Mouse (Mus musculus): ENCODE measurements around the gene 2310079G19Rik. TPM values are rescaled to one million over a fixed set of nuclear protein-coding genes. Genes with fewer than 3 reads are reported as not detected.

The 2310079G19Rik gene
- polyA plus RNA-seq (2016; fragmentation: Nextera tagmentation; extraction: Ambion mirVana): not detected in 2 replicates

GRCm38 (mm10) chr16:88627566-88627965 lies at the start of gene 2310079G19Rik:
2310079G19Rik (minus strand) TSS chr16:88627666.
- Histone ChIP-seq H3K36me3 (no peaks in the 10 kb centered on the region), H3K9me3 (replicated peaks) (no peaks in the 10 kb centered on the region), H3K27me3 (ENCODE audit: low read depth, poor library complexity, severe bottlenecking) (no peaks in the 10 kb centered on the region), H3K4me1 (no peaks in the 10 kb centered on the region), H3K27ac (replicated peaks) (no peak within 1 kb of the TSS), H3K4me3 (no peak within 1 kb of the TSS)
- DNase-seq (ENCODE audit: low spot score): no peak
- WGBS: 92% methylated on average over 4 of the region's 4 CpGs

- 92% methylated on average over 4 of the region's 4 CpGs for WGBS
- no peaks in the 10 kb centered on the region for H3K36me3 ChIP-seq
- H3K4me3 ChIP-seq: no peak within 1 kb of the TSS
- H3K27me3 ChIP-seq (ENCODE audit: low read depth, poor library complexity, severe bottlenecking): no peaks in the 10 kb centered on the region
- H3K4me1 ChIP-seq: no peaks in the 10 kb centered on the region
- H3K27ac ChIP-seq (replicated peaks): no peak within 1 kb of the TSS
- DNase-seq (ENCODE audit: low spot score): no peak
- H3K9me3 ChIP-seq (replicated peaks): no peaks in the 10 kb centered on the region
Observed at GRCm38 (mm10) chr16:88671571-88671970, 44.1 kb upstream of the 2310079G19Rik start, which contains the start of gene Krtap27-1. Krtap27-1 (minus strand) TSS chr16:88671671.

GRCm38 (mm10) chr16:88657426-88657825 lies 30.0 kb upstream of the 2310079G19Rik start:
- H3K27me3 ChIP-seq (ENCODE audit: low read depth, poor library complexity, severe bottlenecking): no peaks in the 10 kb centered on the region
- H3K4me1 ChIP-seq: no peaks in the 10 kb centered on the region
- no peaks in the 10 kb centered on the region for H3K9me3 ChIP-seq (replicated peaks)
- H3K27ac ChIP-seq (replicated peaks): no peak overlapping the region
- DNase-seq (ENCODE audit: low spot score): no peak
- no peaks in the 10 kb centered on the region for H3K36me3 ChIP-seq
- H3K4me3 ChIP-seq: no peak overlapping the region
- 59% methylated on average over 1 of the region's 1 CpGs for WGBS

- 78% methylated on average over 2 of the region's 2 CpGs for WGBS
- no peak for DNase-seq (ENCODE audit: low spot score)
- Histone ChIP-seq H3K4me3 (no peak overlapping the region), H3K4me1 (no peaks in the 10 kb centered on the region), H3K27me3 (ENCODE audit: low read depth, poor library complexity, severe bottlenecking) (no peaks in the 10 kb centered on the region), H3K36me3 (no peaks in the 10 kb centered on the region), H3K9me3 (replicated peaks) (no peaks in the 10 kb centered on the region), H3K27ac (replicated peaks) (no peak overlapping the region)
Observed at GRCm38 (mm10) chr16:88651952-88652351, 24.5 kb upstream of the 2310079G19Rik start.

GRCm38 (mm10) chr16:88651082-88651481 lies 23.6 kb upstream of the 2310079G19Rik start:
- H3K4me1 ChIP-seq: no peaks in the 10 kb centered on the region
- H3K9me3 ChIP-seq (replicated peaks): no peaks in the 10 kb centered on the region
- no peaks in the 10 kb centered on the region for H3K36me3 ChIP-seq
- no peak overlapping the region for H3K27ac ChIP-seq (replicated peaks)
- no peak overlapping the region for H3K4me3 ChIP-seq
- 89% methylated on average over 1 of the region's 1 CpGs for WGBS
- H3K27me3 ChIP-seq (ENCODE audit: low read depth, poor library complexity, severe bottlenecking): no peaks in the 10 kb centered on the region
- DNase-seq (ENCODE audit: low spot score): no peak

GRCm38 (mm10) chr16:88647358-88647846 lies 19.9 kb upstream of the 2310079G19Rik start, which contains the start of gene Krtap26-1:
Krtap26-1 (minus strand) TSS chr16:88647796.
- no peaks in the 10 kb centered on the region for H3K27me3 ChIP-seq (ENCODE audit: low read depth, poor library complexity, severe bottlenecking)
- H3K4me1 ChIP-seq: no peaks in the 10 kb centered on the region
- H3K36me3 ChIP-seq: no peaks in the 10 kb centered on the region
- WGBS: 86% methylated on average over 10 of the region's 10 CpGs
- H3K27ac ChIP-seq (replicated peaks): no peak within 1 kb of the TSS
- no peaks in the 10 kb centered on the region for H3K9me3 ChIP-seq (replicated peaks)
- no peak for DNase-seq (ENCODE audit: low spot score)
- H3K4me3 ChIP-seq: no peak within 1 kb of the TSS

GRCm38 (mm10) chr16:88646366-88647111 lies 19.1 kb upstream of the 2310079G19Rik start:
- no peak for DNase-seq (ENCODE audit: low spot score)
- H3K27me3 ChIP-seq (ENCODE audit: low read depth, poor library complexity, severe bottlenecking): no peaks in the 10 kb centered on the region
- WGBS: 89% methylated on average over 8 of the region's 8 CpGs
- H3K4me3 ChIP-seq: no peak overlapping the region
- H3K36me3 ChIP-seq: no peaks in the 10 kb centered on the region
- H3K4me1 ChIP-seq: no peaks in the 10 kb centered on the region
- no peaks in the 10 kb centered on the region for H3K9me3 ChIP-seq (replicated peaks)
- no peak overlapping the region for H3K27ac ChIP-seq (replicated peaks)

- no peaks in the 10 kb centered on the region for H3K36me3 ChIP-seq
- no peak overlapping the region for H3K27ac ChIP-seq (replicated peaks)
- no peak overlapping the region for H3K4me3 ChIP-seq
- no peaks in the 10 kb centered on the region for H3K27me3 ChIP-seq (ENCODE audit: low read depth, poor library complexity, severe bottlenecking)
- no peak for DNase-seq (ENCODE audit: low spot score)
- H3K4me1 ChIP-seq: no peaks in the 10 kb centered on the region
- WGBS: 90% methylated on average over 3 of the region's 3 CpGs
- H3K9me3 ChIP-seq (replicated peaks): no peaks in the 10 kb centered on the region
Observed at GRCm38 (mm10) chr16:88640053-88640452, 12.6 kb upstream of the 2310079G19Rik start.

GRCm38 (mm10) chr16:88635142-88635541 lies 7.7 kb upstream of the 2310079G19Rik start:
- H3K4me1 ChIP-seq: no peaks in the 10 kb centered on the region
- no peaks in the 10 kb centered on the region for H3K36me3 ChIP-seq
- no peak overlapping the region for H3K27ac ChIP-seq (replicated peaks)
- no peak overlapping the region for H3K4me3 ChIP-seq
- H3K9me3 ChIP-seq (replicated peaks): no peaks in the 10 kb centered on the region
- DNase-seq (ENCODE audit: low spot score): no peak
- H3K27me3 ChIP-seq (ENCODE audit: low read depth, poor library complexity, severe bottlenecking): no peaks in the 10 kb centered on the region
- 81% methylated on average over 4 of the region's 4 CpGs for WGBS

GRCm38 (mm10) chr16:88631474-88631873 lies 4.0 kb upstream of the 2310079G19Rik start:
- Histone ChIP-seq H3K4me3 (no peak overlapping the region), H3K27me3 (ENCODE audit: low read depth, poor library complexity, severe bottlenecking) (no peaks in the 10 kb centered on the region), H3K36me3 (no peaks in the 10 kb centered on the region), H3K27ac (replicated peaks) (no peak overlapping the region), H3K9me3 (replicated peaks) (no peaks in the 10 kb centered on the region), H3K4me1 (no peaks in the 10 kb centered on the region)
- 82% methylated on average over 4 of the region's 4 CpGs for WGBS
- no peak for DNase-seq (ENCODE audit: low spot score)

- no peak for DNase-seq (ENCODE audit: low spot score)
- H3K27ac ChIP-seq (replicated peaks): no peak overlapping the region
- peaks cover 5% of the 10 kb centered on the region for H3K4me1 ChIP-seq
- H3K27me3 ChIP-seq (ENCODE audit: low read depth, poor library complexity, severe bottlenecking): no peaks in the 10 kb centered on the region
- H3K9me3 ChIP-seq (replicated peaks): no peaks in the 10 kb centered on the region
- H3K4me3 ChIP-seq: no peak overlapping the region
- 70% methylated on average over 4 of the region's 4 CpGs for WGBS
- no peaks in the 10 kb centered on the region for H3K36me3 ChIP-seq
Observed at GRCm38 (mm10) chr16:88612712-88613111, 14.8 kb downstream of the 2310079G19Rik start.

- H3K27me3 ChIP-seq (ENCODE audit: low read depth, poor library complexity, severe bottlenecking): no peaks in the 10 kb centered on the region
- WGBS: 91% methylated on average over 8 of the region's 8 CpGs
- H3K4me1 ChIP-seq: peaks cover 5% of the 10 kb centered on the region
- H3K4me3 ChIP-seq: no peak within 1 kb of the TSS
- no peaks in the 10 kb centered on the region for H3K36me3 ChIP-seq
- no peaks in the 10 kb centered on the region for H3K9me3 ChIP-seq (replicated peaks)
- no peak within 1 kb of the TSS for H3K27ac ChIP-seq (replicated peaks)
- no peak for DNase-seq (ENCODE audit: low spot score)
Observed at GRCm38 (mm10) chr16:88611922-88612321, 15.5 kb downstream of the 2310079G19Rik start, which contains the start of gene Krtap24-1. Krtap24-1 (minus strand) TSS chr16:88612279.

GRCm38 (mm10) chr16:88604570-88604969 lies 22.9 kb downstream of the 2310079G19Rik start:
- WGBS: 89% methylated on average over 6 of the region's 6 CpGs
- no peaks in the 10 kb centered on the region for H3K36me3 ChIP-seq
- no peaks in the 10 kb centered on the region for H3K9me3 ChIP-seq (replicated peaks)
- no peaks in the 10 kb centered on the region for H3K27me3 ChIP-seq (ENCODE audit: low read depth, poor library complexity, severe bottlenecking)
- H3K4me1 ChIP-seq: peaks cover 11% of the 10 kb centered on the region
- no peak overlapping the region for H3K27ac ChIP-seq (replicated peaks)
- no peak overlapping the region for H3K4me3 ChIP-seq
- no peak for DNase-seq (ENCODE audit: low spot score)
